Mouse (Mus musculus) mouse embryonic stem cell (cell line): ENCODE measurements around the gene Aph1b.
"Not testable (repeated sequence)": the region's sequence is repeated elsewhere in the genome, so short reads cannot be mapped to it uniquely, and the experiment has no call there.

Source experiments
- in situ Hi-C, 2 experiments: fragments of 300-500 bp; cut with MboI; formaldehyde crosslinking; loops; 1 replicate in 1 of 2; 3 replicates in 1 of 2; pipeline ENCODE4 v1.14.3; 2019 to 2020; ENCODE audit warnings: low sequenced_read_pairs in 2 of 2, low pct_unique_long_range_greater_than_20kb in 1 of 2, mixed read lengths in 1 of 2; ENCODE audit not compliant: unreplicated experiment in 1 of 2

Gene Aph1b

GRCm38 (mm10) chr9:66795464-66796324 lies at the start of gene Aph1b:
Gene Aph1b, minus strand, starts transcription at chr9:66795490.
- in situ Hi-C loops, result no loop called here

DNA sequence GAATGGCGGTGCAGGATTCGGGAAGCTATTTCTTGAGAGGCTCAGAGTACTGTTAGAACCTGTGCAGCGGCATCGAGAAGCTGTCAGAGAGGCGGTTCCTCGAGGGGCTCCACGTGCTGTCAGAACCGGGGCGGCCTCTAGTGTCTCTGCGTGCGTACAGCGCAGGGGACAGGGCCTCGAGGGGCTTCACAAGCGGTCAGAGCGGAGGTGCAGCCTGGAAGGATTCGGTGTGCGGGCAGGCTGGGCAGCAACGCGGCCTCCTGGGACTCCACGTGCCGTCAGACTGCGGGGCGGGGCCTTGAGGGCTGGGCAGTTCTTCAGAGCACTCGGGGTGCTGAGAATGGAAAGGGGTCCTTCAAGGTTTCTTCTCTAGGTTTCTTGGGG lies 39.8 kb upstream of the Aph1b start:
- in situ Hi-C loops, result no loop called here

DNA sequence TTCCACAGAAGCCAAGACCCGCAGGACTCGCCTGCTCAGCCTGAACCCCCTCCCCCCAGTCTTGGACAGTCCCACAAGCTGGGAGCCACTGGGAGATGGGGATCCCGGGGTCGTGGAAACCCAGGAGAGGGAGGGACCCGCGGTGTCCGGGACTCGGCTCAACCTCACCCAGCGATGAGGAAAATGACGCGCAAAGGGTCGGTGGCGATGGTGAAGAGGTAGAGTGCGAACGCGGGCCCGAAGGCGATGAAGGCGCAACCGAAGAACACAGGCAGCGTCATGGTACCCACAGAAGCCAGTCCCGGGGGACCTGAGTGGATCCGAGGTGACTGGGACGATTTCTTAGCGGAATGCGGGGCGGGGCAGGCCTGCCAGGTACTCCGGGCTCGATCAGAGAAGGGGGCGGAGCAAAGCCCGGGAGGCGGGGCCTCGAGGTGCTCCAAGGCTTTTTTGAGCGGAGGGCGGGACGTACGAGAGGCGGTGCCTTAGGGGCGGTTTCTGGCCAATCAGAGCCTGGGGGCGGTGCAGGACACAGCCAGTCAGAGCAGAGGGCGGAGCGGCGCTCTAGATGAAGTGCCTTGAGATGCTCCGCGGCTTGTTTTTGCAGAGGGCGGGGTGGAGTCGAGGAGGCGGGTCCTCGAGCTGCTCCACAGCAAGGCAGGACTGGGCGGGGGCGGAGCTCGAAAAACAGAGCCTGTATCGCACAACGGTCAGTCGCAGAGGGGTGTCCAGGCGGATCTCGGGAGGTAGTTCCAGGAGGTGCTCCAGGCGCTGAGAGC lies 39.2 kb upstream of the Aph1b start, which contains the start of gene Aph1c:
Gene Aph1c, minus strand, starts transcription at position 409 of the 779 bp plus-strand sequence.
- in situ Hi-C loops, result no loop called here

DNA sequence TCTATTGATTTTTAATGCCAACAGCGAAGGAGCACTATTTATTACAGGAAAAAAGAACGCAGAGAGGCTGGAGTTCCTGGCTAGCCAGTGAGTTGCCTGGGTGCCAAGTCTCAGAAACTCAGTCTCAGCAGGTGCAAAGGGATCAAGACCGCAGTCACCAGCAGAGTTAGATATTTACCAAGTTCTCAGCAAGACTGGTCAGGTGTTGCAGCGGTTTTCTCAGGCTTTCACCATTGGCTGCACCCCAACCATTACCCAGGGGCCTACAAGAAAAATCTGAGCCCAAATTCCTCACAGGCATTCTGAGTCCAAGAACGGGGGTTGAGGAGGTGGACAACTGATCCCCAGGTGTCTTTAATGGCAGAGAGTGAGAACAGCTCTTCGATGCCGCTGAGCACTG lies 38.6 kb upstream of the Aph1b start:
- in situ Hi-C loops, result no loop called here

GRCm38 (mm10) chr9:66832366-66832908 lies 37.1 kb upstream of the Aph1b start:
- in situ Hi-C loops, result no loop called here

GRCm38 (mm10) chr9:66825990-66826389 lies 30.7 kb upstream of the Aph1b start:
- in situ Hi-C loops, result loop anchor here in 1 of 2 experiments (10.0 kb wide), 1 partner anchor 181 kb away; no protein-coding TSS in a partner anchor

GRCm38 (mm10) chr9:66822255-66822654 lies 27.0 kb upstream of the Aph1b start:
- in situ Hi-C loops, result loop anchor here in 1 of 2 experiments (10.0 kb wide), 1 partner anchor 177 kb away; no protein-coding TSS in a partner anchor

DNA sequence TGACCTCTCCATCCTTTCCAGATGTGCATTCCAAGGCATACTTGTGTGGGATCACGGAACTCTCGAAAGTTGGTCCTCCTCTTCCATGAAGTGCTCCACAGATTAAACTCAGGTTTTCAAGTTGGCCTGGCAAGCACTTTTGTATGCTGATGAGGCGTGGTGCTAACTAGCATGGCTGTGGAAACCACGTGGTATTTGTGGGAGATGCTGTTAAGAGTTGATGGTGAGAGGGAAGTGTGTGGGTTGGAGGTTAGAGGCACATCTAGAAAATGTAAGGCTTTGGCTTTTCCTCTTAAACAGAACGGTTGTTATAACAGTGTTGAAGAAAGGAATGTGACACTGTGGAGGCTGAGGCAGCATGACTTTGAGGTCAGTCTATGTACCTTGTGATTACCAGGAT lies 25.7 kb upstream of the Aph1b start:
- in situ Hi-C loops, result loop anchor here in 1 of 2 experiments (10.0 kb wide), 1 partner anchor 176 kb away; no protein-coding TSS in a partner anchor

DNA sequence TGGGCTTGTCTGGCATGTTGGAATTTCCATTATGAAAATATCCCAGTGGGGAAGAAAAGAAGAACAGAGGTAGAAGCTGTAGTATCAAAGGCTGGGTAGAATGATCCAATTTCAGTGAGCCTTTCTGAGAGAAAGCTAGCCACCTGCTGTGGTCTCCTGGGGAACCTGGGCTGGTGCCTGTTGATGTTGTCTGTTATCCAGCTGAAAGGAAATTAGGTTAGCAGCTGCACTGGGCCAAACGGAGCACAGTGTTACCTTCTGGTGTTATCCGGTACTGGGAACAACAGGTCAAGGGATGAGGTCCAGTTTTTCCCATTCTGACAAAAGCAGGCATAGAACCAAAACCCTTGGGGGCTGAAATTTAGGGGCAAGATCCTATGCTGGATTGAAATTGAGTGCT lies 18.1 kb upstream of the Aph1b start:
- in situ Hi-C loops, result no loop called here

GRCm38 (mm10) chr9:66805951-66806350 lies 10.7 kb upstream of the Aph1b start:
- in situ Hi-C loops, result not testable (repeated sequence)

DNA sequence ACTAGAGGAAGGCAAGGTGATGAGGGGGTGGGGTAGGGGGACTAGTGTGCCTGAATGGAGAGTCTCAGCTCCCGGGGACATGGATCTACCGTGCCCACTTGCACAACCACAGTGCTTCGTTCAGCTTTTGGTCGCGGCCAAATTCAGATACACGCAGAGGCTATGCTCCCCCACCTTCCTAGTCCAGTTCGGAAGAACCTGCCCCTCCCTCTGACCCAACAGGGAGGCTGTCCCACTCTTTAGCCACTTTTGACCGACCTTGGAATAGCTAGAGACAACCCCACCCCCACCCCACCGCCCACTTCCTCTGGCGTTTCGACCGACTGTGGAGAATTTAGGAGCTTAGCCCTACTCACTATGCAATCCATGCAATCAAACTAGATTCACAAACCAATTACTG lies 6.7 kb upstream of the Aph1b start:
- in situ Hi-C loops, result no loop called here

DNA sequence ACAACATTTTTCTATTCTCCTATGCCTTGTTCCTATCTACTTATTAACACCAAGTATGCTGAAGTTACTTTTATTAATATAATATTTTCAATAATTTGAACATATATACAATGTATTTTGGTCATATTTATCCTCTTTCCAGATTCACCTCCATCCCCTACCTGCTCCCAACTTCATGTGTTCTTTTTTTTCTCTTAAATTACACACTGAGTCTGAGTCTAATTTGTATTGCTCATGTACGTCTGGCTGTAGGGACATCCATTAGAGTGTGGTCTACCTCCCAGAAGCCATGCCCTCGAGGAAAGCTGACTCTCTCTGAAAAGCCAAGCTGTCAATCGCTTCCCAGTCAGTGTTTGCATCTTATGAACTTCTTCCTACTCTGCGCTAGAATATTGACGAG lies 1.4 kb upstream of the Aph1b start, which contains the start of gene Gm10647:
Gene Gm10647, plus strand, starts transcription at position 301 of the 400 bp plus-strand sequence.
- in situ Hi-C loops, result no loop called here

DNA sequence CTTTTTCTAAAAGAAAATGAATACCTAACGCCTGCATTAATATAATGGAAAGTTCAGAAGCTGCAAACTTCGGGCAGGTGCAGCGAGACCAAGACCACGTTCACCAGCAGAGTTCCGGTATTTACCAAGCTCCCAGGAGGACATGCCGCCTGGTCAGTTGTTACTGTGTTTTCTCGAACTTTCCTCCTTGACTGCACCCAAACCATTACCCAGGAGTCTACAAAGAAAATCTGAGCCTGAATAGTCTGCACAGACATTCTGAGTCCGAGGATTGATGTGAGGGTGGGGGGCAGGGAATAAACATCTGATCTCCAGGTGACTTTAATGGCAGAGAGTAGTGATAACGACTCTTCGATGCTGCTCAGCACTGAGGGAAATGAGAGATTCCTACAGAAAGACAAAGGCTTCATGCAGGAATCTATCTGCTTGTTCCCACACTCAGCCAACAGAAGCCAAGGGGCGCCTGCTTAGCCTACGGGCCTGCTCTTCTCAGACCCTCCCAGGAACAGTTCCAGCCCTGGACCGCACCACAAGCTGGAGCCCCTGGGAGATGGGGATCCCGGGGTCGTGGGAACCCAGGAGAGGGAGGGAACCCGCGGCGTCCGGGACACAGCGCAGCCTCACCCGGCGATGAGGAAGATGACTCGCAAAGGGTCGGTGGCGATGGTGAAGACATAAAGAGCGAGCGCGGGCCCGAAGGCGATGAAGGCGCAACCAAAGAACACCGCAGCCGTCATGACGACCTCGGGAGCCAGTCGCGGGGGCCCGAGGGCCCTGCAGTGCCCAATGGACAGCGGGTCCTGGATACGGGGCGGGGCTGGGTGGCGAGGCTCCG lies 444 bp downstream of the Aph1b start:
- in situ Hi-C loops, result no loop called here

GRCm38 (mm10) chr9:66787821-66788220 lies 7.5 kb downstream of the Aph1b start:
- in situ Hi-C loops, result no loop called here

- in situ Hi-C loops, result not testable (repeated sequence)
These were observed 10.7 kb downstream of the Aph1b start for GRCm38 (mm10) chr9:66784552-66784951.

DNA sequence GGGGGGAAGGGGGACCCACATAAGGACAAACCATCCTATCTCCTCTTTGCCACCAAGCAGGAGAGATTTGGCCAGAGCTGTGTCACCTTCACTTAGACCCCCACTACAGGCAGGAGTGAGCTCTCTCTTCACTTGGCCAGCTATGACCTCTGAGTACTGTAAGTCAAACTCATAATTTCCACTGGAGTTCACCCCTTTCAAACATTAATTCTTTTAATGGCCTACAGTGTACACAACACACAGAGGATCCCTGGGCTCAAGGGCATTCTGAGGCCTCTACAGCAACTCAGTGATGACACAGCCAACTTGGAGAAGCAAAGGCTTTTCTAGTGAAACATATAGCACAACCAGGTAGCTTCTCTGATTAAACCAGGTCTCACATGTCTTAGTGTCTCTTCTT lies 24.6 kb downstream of the Aph1b start:
- in situ Hi-C loops, result no loop called here

DNA sequence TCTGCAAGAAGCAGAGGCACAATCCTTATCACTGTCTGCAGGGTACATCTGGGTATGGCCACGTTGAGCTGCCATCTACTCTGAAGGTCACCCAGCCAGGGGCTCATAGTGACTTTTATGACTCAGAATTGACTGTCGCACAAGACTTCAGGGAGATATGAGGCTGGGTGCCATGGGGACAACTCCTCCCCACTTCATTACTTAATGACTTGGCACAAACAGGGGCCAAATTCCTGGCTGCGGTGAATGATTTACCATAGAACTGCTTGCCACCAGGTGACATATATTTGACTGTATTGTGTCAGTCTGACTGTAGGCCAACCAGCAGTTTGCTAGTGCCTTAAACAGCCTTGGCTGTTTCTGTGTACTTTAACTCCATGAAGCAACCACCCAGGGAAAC lies 26.0 kb downstream of the Aph1b start:
- in situ Hi-C loops, result no loop called here

- in situ Hi-C loops, result no loop called here
These were observed 26.6 kb downstream of the Aph1b start for GRCm38 (mm10) chr9:66768721-66769120.
